Mouse (Mus musculus) telencephalon, adult 2 months (tissue): ENCODE data around the gene Fbxl5.

Source experiments
- DNase-seq: peaks from one replicate; pipeline ENCODE4 v3.0.0-alpha.2; 2011; ENCODE audit warnings: low read depth, low spot score

Gene Fbxl5

GRCm38 (mm10) chr5:43836590-43836989, 15.2 kb upstream of the Fbxl5 start:
- no peak for DNase-seq

GRCm38 (mm10) chr5:43827366-43827765, 5.9 kb upstream of the Fbxl5 start:
- no peak for DNase-seq

GRCm38 (mm10) chr5:43826883-43827282, 5.4 kb upstream of the Fbxl5 start:
- no peak for DNase-seq

- no peak for DNase-seq
These were observed 3.1 kb upstream of the Fbxl5 start for GRCm38 (mm10) chr5:43824580-43824979.

GRCm38 (mm10) chr5:43822824-43823223, 1.4 kb upstream of the Fbxl5 start:
- no peak for DNase-seq

- no peak for DNase-seq
These were observed 761 bp upstream of the Fbxl5 start for GRCm38 (mm10) chr5:43822199-43822598.

GRCm38 (mm10) chr5:43820785-43821184, 653 bp downstream of the Fbxl5 start:
- DNase-seq: no peak

- DNase-seq: no peak
These were observed 2.7 kb downstream of the Fbxl5 start, which contains the start of gene Bst1 for GRCm38 (mm10) chr5:43818695-43819094. TSS of gene Bst1 (plus strand) at chr5:43818885.

- no peak for DNase-seq
These were observed 5.7 kb downstream of the Fbxl5 start for GRCm38 (mm10) chr5:43815769-43816168.

GRCm38 (mm10) chr5:43814536-43814935, 6.9 kb downstream of the Fbxl5 start:
- no peak for DNase-seq

GRCm38 (mm10) chr5:43810427-43811062, 10.9 kb downstream of the Fbxl5 start:
- no peak for DNase-seq

GRCm38 (mm10) chr5:43807744-43808696, 13.4 kb downstream of the Fbxl5 start:
- DNase-seq: peak; percentile 88

GRCm38 (mm10) chr5:43806914-43807313, 14.5 kb downstream of the Fbxl5 start:
- DNase-seq: no peak

GRCm38 (mm10) chr5:43806340-43806739, 15.1 kb downstream of the Fbxl5 start:
- DNase-seq: no peak

GRCm38 (mm10) chr5:43805401-43805800, 16.0 kb downstream of the Fbxl5 start:
- no peak for DNase-seq

- DNase-seq: no peak
These were observed 19.6 kb downstream of the Fbxl5 start for GRCm38 (mm10) chr5:43801798-43802197.

- DNase-seq: no peak
These were observed 20.2 kb downstream of the Fbxl5 start for GRCm38 (mm10) chr5:43801253-43801652.

- no peak for DNase-seq
These were observed 20.7 kb downstream of the Fbxl5 start for GRCm38 (mm10) chr5:43800700-43801099.

- DNase-seq: no peak
These were observed 21.9 kb downstream of the Fbxl5 start for GRCm38 (mm10) chr5:43799530-43799929.

GRCm38 (mm10) chr5:43792354-43792753, 29.1 kb downstream of the Fbxl5 start:
- no peak for DNase-seq

GRCm38 (mm10) chr5:43787976-43788752, 33.3 kb downstream of the Fbxl5 start:
- no peak for DNase-seq

GRCm38 (mm10) chr5:43786607-43787006, 34.8 kb downstream of the Fbxl5 start:
- DNase-seq: no peak
